Mouse (Mus musculus): Measurements from ENCODE around the gene B3galt4.

GRCm38 (mm10) chr17:33978631-33979031, 27.3 kb upstream of the B3galt4 start:
- no peak for TF ChIP-seq GATA1 (IDR thresholded peaks at IDR 0.05; ENCODE audit: low read length)
- no peak for TF ChIP-seq TAL1 (IDR thresholded peaks at IDR 0.05; ENCODE audit: low read length)

Data from erythroblast, embryonic 14.5 days (primary cell).